Mouse (Mus musculus) midbrain, embryonic 14.5 days (tissue): ENCODE results near the gene Nop53. TPM values are rescaled to one million over a fixed set of nuclear protein-coding genes. Genes with fewer than 3 reads are reported as not detected.

Experiments
- ATAC-seq: fragments of 200-750 bp; cut with Nextera tagmentation; 2 replicates; pipeline ENCODE4 v1.8.0; 2017; ENCODE audit warnings: moderate number of reproducible peaks, moderate library complexity; ENCODE audit not compliant: low FRiP score, low TSS enrichment
- DNase-seq: peaks from one replicate; pipeline ENCODE4 v3.0.0-alpha.2; 2015
- H3K27ac ChIP-seq: fragments of 300-500 bp; sonication (generic); replicated peaks from 2 replicates; pipeline ENCODE4 v1.5.1; 2014; ENCODE audit warnings: mild to moderate bottlenecking, low read depth, low read length, moderate library complexity
- H3K27me3 ChIP-seq: fragments of 300-500 bp; sonication (generic); 2 replicates; pipeline ENCODE4 v1.6.1; 2014; ENCODE audit warnings: low read length, control low read depth, mixed read lengths; ENCODE audit not compliant: control insufficient read depth, insufficient read depth
- H3K36me3 ChIP-seq: fragments of 300-500 bp; sonication (generic); 2 replicates; pipeline ENCODE4 v1.6.1; 2014; ENCODE audit warnings: low read length, control low read depth; ENCODE audit not compliant: control insufficient read depth, insufficient read depth
- H3K4me1 ChIP-seq: fragments of 300-500 bp; sonication (generic); 2 replicates; pipeline ENCODE4 v1.6.1; 2014; ENCODE audit warnings: mild to moderate bottlenecking, antibody characterized with exemption, low read length, control low read depth; ENCODE audit not compliant: control insufficient read depth, insufficient read depth
- H3K4me2 ChIP-seq: fragments of 300-500 bp; sonication (generic); 2 replicates; pipeline ENCODE4 v1.6.1; 2014; ENCODE audit warnings: mild to moderate bottlenecking, low read length, moderate library complexity
- H3K4me3 ChIP-seq: fragments of 300-500 bp; sonication (generic); replicated peaks from 2 replicates; pipeline ENCODE4 v1.5.1; 2014; ENCODE audit warnings: low read depth, low read length
- H3K9ac ChIP-seq: fragments of 300-500 bp; sonication (generic); replicated peaks from 2 replicates; pipeline ENCODE4 v1.6.1; 2014; ENCODE audit warnings: mild to moderate bottlenecking, low read length, moderate library complexity
- H3K9me3 ChIP-seq: fragments of 300-500 bp; sonication (generic); 2 replicates; pipeline ENCODE4 v1.6.1; 2016; ENCODE audit warnings: low read length, control low read depth, mixed read lengths; ENCODE audit not compliant: control insufficient read depth
- WGBS: fragments of 180-500 bp; shearing (Covaris S2); extraction: QIAGEN DNeasy Blood & Tissue Kit; methylation state at CpG from one replicate; pipeline ENCODE4 v1.1.7; 2014; 5-methylcytosine and 5-hydroxymethylcytosine counted together
- polyA plus RNA-seq: library from polyadenylated mRNA; unstranded; fragments of >200 nt; fragmentation: Nextera tagmentation; extraction: Ambion mirVana; gene quantifications from 2 replicates; pipeline ENCODE4 v1.2.1, GENCODE M21; 2014

Nop53 gene
- polyA plus RNA-seq, 1 experiment from 2014 or later, result 136 TPM

DNA sequence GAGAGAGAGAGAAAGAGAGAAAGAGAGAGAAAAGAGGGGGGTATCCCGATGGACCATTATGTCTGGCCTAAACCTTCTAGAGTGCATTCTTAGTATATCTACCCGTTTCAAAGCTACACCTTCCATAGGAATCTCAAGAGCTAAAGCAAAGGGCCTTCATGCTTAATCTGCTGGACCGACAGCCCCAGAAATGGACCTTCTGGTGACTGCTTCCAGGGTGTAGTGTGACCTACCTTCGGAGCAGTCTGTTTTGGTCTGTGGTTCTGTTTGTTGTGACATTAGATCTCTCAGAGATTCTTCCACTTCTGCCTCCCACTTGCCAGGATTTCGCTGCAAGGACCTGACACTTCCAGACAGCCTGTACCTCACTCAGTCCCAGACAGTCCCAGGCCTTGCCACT, 35.4 kb downstream of the Nop53 start:
- no peak for DNase-seq
- no peak overlapping the region for H3K9ac ChIP-seq
- H3K9me3 ChIP-seq, result no peaks in the 10 kb centered on the region
- 85% methylated on average over 5 of the region's 5 CpGs for WGBS
- H3K4me3 ChIP-seq, result no peak overlapping the region
- no peaks in the 10 kb centered on the region for H3K4me1 ChIP-seq
- ATAC-seq, result no peak
- H3K27ac ChIP-seq, result no peak overlapping the region
- H3K27me3 ChIP-seq, result no peaks in the 10 kb centered on the region
- no peaks in the 10 kb centered on the region for H3K36me3 ChIP-seq
- H3K4me2 ChIP-seq, result no peak overlapping the region

DNA sequence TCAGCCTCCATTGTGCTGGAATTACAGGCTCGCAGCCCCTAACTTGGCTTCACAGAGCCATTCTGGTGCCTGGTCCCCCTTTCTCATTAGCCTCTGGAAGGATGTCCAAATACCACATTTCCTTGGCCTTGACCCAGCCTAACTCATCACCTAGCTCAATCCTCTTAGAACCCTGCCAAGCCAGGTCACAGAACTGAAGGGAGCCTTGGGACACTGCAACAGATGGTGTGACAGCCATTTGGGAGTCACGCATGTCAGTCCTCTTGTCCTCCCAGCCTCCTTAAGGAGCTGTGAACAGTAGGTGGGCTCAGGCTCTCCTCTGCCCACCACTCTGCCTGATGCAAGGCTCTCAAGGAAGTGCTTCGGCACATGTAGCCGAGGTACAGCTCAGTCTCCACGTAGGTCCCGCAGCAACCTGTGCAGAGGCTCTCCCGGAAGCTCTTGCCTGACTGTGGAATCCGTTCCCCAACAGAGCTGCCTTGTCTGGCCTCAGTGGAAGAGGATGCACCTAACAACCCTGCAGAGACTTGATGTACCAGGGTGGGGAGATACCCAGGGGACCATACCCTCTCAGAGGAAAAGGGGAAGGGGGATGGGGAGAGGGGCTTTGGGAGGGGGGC, 37.8 kb downstream of the Nop53 start:
- Histone ChIP-seq H3K4me3 (no peak overlapping the region), H3K4me2 (no peak overlapping the region), H3K9me3 (no peaks in the 10 kb centered on the region), H3K27ac (no peak overlapping the region), H3K9ac (no peak overlapping the region), H3K27me3 (no peaks in the 10 kb centered on the region), H3K36me3 (no peaks in the 10 kb centered on the region), H3K4me1 (no peaks in the 10 kb centered on the region)
- ATAC-seq, result no peak
- DNase-seq, result no peak
- WGBS, result 82% methylated on average over 8 of the region's 8 CpGs

DNA sequence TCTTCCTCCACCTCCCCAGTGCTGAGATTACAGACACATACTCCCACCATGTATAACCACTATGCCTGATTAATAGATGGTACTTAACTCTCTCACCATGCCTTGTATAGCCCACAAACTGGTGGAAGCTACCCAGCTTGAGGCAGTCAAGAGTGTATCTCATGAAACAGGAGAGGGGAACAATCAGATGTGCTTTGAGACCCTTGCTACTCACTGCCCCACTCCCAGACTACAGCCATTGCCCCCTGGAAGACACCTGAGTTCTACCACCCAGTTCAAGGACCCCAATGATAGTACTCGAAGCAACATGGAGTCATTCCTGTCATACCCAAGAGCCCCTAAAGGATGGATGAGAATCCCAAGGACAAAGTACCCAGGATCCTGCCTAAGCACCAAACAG, 39.3 kb downstream of the Nop53 start:
- DNase-seq (no peak), ATAC-seq (no peak)
- no peak overlapping the region for H3K27ac ChIP-seq
- WGBS, result 100% methylated on average over 1 of the region's 1 CpGs
- H3K4me1 ChIP-seq, result no peaks in the 10 kb centered on the region
- H3K4me2 ChIP-seq, result no peak overlapping the region
- H3K36me3 ChIP-seq, result no peaks in the 10 kb centered on the region
- H3K27me3 ChIP-seq, result no peaks in the 10 kb centered on the region
- H3K4me3 ChIP-seq, result no peak overlapping the region
- H3K9me3 ChIP-seq, result no peaks in the 10 kb centered on the region
- no peak overlapping the region for H3K9ac ChIP-seq

DNA sequence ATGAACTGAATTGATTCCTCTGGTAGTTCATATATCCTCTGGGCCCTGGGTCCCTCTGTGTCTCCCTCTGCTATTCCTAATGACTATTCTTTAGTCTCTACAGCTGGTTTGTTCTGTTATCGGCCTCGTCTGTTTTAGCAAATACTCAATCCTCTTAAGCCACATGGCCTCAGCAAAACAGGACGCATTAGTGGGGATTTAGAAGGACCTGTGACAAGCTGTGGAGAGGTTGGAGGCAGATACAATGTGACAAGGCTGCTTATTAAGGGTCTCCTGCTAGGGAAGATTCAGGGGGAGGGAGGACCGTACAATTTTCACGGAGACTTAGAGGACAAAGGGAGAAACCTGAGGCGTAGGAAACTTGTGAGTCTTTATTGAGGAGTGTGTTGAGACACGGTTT, 40.0 kb downstream of the Nop53 start:
- no peaks in the 10 kb centered on the region for H3K9me3 ChIP-seq
- no peaks in the 10 kb centered on the region for H3K27me3 ChIP-seq
- DNase-seq, result peak; percentile 4
- ATAC-seq, result no peak
- no peak overlapping the region for H3K4me3 ChIP-seq
- WGBS, result 29% methylated on average over 7 of the region's 7 CpGs
- H3K27ac ChIP-seq, result no peak overlapping the region
- H3K4me1 ChIP-seq, result no peaks in the 10 kb centered on the region
- no peak overlapping the region for H3K4me2 ChIP-seq
- no peak overlapping the region for H3K9ac ChIP-seq
- no peaks in the 10 kb centered on the region for H3K36me3 ChIP-seq

DNA sequence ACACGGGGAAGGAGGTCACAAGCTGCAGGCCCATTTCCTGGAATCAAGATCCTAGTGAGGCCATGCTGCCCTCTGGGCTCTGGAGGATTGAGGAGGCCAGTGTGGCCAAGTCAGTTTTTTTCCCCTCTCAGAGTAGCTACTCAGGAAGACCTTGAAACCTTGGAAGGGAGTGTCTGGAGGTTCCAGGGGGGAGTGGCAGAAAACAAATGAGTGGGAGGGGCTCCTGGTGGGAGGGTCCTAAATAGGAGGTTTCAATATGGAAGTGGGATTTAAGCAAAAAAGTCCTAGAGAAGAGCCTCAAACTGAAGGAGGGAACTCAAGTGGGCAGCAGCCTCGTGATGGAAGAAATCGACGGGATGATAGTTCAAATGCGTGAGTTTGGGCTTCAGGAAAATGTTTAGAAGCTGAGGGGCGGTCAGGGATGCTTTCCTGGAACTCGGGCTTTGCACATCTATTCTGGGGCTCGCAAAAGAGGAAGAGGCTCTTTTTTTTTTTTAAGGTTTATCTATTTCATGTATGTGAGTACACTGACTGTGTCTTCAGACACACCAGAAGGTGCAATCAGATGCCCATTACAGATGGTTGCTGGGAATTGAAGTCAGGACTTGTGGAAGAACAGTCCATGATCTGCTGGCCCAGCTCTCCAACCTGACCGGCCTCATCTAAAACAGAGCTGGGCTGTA, 44.4 kb downstream of the Nop53 start:
- Histone ChIP-seq H3K27me3 (no peaks in the 10 kb centered on the region), H3K4me2 (no peak overlapping the region), H3K27ac (no peak overlapping the region), H3K4me1 (no peaks in the 10 kb centered on the region), H3K4me3 (no peak overlapping the region), H3K9me3 (no peaks in the 10 kb centered on the region), H3K9ac (no peak overlapping the region), H3K36me3 (no peaks in the 10 kb centered on the region)
- WGBS, result 78% methylated on average over 9 of the region's 9 CpGs
- ATAC-seq, result no peak
- no peak for DNase-seq

DNA sequence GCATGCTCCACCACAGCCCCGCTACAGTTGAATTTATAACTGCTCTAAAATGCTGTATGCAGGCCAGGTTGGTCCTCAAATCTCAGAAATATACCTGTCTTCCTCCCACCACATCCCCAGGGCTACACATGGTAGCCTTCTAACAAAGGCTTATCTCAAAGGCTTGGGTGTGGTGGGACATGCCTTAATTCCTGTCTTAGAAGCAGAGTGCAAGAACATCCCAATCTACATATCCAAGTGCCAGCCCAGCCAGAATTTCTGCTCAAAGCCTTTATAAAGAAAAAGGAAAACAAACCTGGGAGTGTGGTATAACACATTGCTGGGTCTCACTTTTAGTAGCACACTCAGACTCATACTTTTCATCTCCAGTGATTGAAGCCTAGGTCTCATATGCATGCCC, 51.6 kb downstream of the Nop53 start:
- 81% methylated on average over 1 of the region's 1 CpGs for WGBS

More for the DNA sequence above, 51.6 kb downstream of the Nop53 start:
- DNase-seq (no peak), ATAC-seq (no peak)
- no peak overlapping the region for H3K4me2 ChIP-seq
- no peaks in the 10 kb centered on the region for H3K9me3 ChIP-seq
- H3K9ac ChIP-seq, result no peak overlapping the region
- no peak overlapping the region for H3K4me3 ChIP-seq
- no peaks in the 10 kb centered on the region for H3K4me1 ChIP-seq
- H3K36me3 ChIP-seq, result no peaks in the 10 kb centered on the region
- H3K27me3 ChIP-seq, result no peaks in the 10 kb centered on the region
- no peak overlapping the region for H3K27ac ChIP-seq

Other genes starting within 250 kb of the Nop53 start
- gene Obox5, start 195.9 kb downstream of the Nop53 start, polyA plus RNA-seq, result not detected in 2 replicates
- gene Obox6, start 106.4 kb downstream of the Nop53 start, polyA plus RNA-seq, result not detected in 2 replicates
- 0.18 TPM in 1 of 2 replicates, not detected in the other for gene Crx, start 66.1 kb downstream of the Nop53 start, polyA plus RNA-seq
- 0.22 TPM in 1 of 2 replicates, not detected in the other for gene Crxos, start 63.5 kb downstream of the Nop53 start, polyA plus RNA-seq
- gene Selenow, start 23.7 kb downstream of the Nop53 start, polyA plus RNA-seq, result 1,539 and 1,832 TPM in 2 replicates
- 3.1 and 3.9 TPM in 2 replicates for gene Ehd2, start 21.5 kb upstream of the Nop53 start, polyA plus RNA-seq
- gene Bicra, start 101.8 kb upstream of the Nop53 start, polyA plus RNA-seq, result 6.5 and 9.0 TPM in 2 replicates
- 0.09 and 0.13 TPM in 2 replicates for gene Zfp541, start 115.7 kb upstream of the Nop53 start, polyA plus RNA-seq
- 209 and 245 TPM in 2 replicates for gene Napa, start 152.4 kb upstream of the Nop53 start, polyA plus RNA-seq
- 33.1 and 40.5 TPM in 2 replicates for gene Kptn, start 173.8 kb upstream of the Nop53 start, polyA plus RNA-seq
- 1.1 and 1.2 TPM in 2 replicates for gene Slc8a2, start 183.8 kb upstream of the Nop53 start, polyA plus RNA-seq
- gene Meis3, start 229.0 kb upstream of the Nop53 start, polyA plus RNA-seq, result 137 and 151 TPM in 2 replicates